Mouse (Mus musculus): Measurements from ENCODE around the gene Ptprz1.
"Not testable (repeated sequence)": the region's sequence is repeated elsewhere in the genome, so short reads cannot be mapped to it uniquely, and the experiment has no call there.

The Ptprz1 gene

GRCm38 (mm10) chr6:23014988-23015613 lies 139.8 kb downstream of the Ptprz1 start:
- DNase-seq (ENCODE audit: low read depth): no peak

DNA sequence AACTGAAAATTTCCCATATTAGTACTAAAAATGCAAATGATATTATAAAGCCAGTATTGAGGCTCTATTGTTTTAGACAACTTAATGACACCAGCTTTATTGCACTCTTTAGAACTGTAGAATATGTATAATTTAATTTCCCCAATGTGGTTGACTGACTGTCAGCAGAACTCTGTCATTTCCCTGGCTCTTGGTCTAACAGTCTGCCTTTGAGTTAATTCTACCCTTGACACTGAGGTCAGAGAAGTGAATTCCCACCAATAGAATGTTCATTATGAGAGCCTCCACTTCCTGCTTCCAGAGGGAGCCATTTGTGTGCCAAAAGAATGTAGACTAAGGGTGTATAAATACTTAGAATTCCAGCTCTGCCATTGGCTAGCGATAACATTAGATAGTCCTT lies 152.9 kb downstream of the Ptprz1 start:
- DNase-seq (ENCODE audit: low read depth): no peak

- DNase-seq (ENCODE audit: low read depth): no peak
Observed at GRCm38 (mm10) chr6:23048836-23049235, 173.5 kb downstream of the Ptprz1 start.

DNA sequence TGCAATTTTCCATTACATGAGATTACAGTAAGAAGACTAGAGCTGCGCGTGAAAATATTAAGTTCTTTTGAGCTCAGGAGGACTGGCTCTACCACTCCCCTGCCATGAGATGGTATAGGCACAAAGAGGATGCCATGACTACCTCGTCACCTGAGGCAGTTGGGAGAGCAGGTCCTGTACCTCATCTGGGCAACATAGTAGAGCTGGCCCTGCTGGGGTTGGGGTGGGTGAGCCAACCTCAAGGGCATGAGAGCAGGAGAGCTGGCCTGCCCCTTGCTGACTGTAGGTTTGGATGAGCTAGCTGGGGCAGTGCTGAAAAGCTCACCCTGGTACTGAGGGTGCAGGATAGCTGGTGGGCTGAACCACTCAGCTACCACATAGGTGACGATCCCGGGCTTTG lies 180.4 kb downstream of the Ptprz1 start:
- DNase-seq (ENCODE audit: low read depth): no peak

GRCm38 (mm10) chr6:23076060-23076459 lies 200.8 kb downstream of the Ptprz1 start:
- DNase-seq (ENCODE audit: low read depth): no peak

DNA sequence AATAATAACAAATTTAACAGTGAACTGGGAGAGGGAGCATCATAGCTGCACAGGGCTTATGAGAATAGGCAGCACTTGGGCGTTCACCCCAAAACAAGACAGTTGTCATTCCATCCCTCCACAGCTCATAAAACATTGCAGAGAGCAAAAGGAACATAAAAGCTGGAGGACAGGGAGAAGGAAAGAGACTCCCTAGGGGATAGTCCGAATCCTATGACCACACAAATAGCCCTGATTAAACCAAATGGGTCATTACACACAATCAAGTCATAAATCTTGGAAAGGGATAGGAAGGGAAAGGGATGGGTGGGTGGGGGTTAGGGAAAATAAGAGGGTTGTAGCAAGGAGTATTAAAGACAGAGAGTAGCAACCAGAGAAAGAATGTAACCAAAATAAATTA lies 203.0 kb downstream of the Ptprz1 start:
- DNase-seq (ENCODE audit: low read depth): no peak

DNA sequence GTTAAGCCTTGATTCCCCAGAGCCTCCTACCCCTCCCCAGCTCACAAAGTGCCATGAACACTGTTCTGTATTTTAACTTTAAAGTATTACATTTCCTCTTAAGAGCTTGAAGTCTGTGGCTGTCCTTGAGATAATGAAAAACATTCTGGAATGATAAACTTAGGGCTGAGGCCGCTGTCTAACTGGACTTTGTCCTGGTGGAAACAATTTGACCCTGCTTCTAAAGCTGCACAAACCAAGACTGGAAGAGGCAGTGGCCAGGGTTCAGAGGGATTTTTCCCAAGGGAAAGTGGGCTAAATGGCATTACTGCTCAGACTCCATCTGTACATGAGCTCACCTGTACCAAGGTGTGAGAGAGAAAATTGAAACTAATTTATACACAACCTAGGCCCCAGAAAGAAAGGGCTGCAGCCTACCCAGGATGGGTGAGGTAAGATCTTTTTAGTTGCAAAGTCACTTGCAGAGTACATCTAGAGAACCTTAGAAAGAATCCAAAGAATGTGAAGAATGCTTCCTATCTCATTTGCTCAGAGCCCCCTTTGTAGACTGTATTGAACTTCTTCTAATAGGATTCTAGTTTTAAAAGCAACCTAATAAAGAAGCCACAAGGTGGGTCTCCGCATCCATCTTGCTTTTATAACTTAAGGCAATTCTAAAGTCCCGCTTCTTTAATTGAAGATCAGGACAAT lies 204.8 kb downstream of the Ptprz1 start:
- DNase-seq (ENCODE audit: low read depth): no peak

DNA sequence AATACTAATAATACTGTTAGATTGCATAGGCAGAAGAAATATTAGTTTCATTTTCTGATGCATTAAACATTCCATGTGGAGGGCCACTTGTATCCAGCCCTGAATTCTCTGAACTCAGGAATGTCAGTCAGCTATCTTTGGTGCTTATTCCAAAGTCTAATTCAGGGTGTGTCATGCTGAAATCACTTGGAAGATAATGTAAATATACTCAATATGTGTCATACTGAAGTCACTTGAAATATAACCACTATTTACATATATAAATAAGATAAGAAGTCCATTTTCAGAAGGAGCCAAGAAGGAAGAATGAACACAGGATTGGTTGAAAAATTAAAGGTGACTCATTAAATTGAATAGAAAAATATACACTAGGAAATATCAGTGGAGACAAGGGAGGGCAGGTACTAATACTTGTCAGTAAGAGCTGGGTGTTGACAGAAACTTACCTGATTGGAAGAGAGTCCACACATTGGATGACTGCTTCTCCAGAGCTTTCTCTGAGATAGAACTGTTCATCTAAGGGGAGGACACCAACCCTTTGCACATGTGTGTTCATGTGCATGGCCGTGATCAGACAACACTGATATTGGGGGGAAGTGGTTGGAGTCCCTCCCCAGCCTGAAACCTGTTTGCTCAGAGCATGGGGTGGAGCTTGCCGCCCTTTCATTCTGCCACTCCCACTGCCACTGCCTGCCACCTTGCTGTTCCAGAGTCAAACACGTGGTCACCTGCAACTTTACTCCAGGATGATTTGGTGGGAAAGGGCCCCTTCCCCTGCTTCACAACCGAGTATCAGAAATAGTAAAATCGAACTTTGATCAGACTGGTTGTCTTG lies 209.5 kb downstream of the Ptprz1 start:
- no peak for DNase-seq (ENCODE audit: low read depth)

DNA sequence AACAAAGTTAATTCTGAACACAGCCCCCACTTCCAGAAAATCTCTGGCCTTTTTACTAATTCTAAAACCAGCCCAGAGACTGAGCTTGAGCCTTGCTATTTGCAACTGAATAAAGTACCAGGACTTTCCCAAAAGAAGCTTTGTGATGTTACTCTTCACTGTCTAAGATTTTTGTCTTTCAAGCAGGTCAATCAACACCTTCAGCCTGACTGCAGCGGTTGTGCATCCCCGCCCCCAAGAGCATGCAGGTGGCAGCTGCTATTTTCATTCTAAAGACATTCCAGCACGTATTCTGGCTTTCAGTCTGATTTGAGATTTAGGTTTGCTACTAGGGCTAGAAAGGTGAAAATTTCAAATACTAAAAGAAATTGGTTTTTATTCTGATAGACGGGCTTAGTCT lies 214.0 kb downstream of the Ptprz1 start:
- DNase-seq (ENCODE audit: low read depth): not testable (repeated sequence)

- not testable (repeated sequence) for DNase-seq (ENCODE audit: low read depth)
Observed at GRCm38 (mm10) chr6:23090346-23091055, 215.2 kb downstream of the Ptprz1 start.
